Mouse (Mus musculus) kidney, postnatal 0 days (tissue): ENCODE results near the gene Klk6. TPM values are rescaled to one million over a fixed set of nuclear protein-coding genes. Genes with fewer than 3 reads are reported as not detected.

ENCODE experiments used
- ATAC-seq: fragments of 200-750 bp; cut with Nextera tagmentation; replicated peaks from 2 replicates; pipeline ENCODE4 v1.8.0; 2017; ENCODE audit warnings: low read depth, moderate number of reproducible peaks, moderate TSS enrichment, moderate library complexity; ENCODE audit not compliant: low FRiP score
- DNase-seq: peaks from one replicate; pipeline ENCODE4 v3.0.0-alpha.2; 2016; ENCODE audit warnings: low spot score
- H3K27ac ChIP-seq: fragments of 300-500 bp; sonication (generic); 2 replicates; pipeline ENCODE4 v1.5.1; 2014; ENCODE audit warnings: mild to moderate bottlenecking
- H3K27me3 ChIP-seq: fragments of 300-500 bp; sonication (generic); 2 replicates; pipeline ENCODE4 v1.6.1; 2014; ENCODE audit warnings: low read length, mixed read lengths; ENCODE audit not compliant: insufficient read depth
- H3K36me3 ChIP-seq: fragments of 300-500 bp; sonication (generic); 2 replicates; pipeline ENCODE4 v1.6.1; 2014; ENCODE audit warnings: low read length, mixed read lengths; ENCODE audit not compliant: insufficient read depth
- H3K4me1 ChIP-seq: fragments of 300-500 bp; sonication (generic); replicated peaks from 2 replicates; pipeline ENCODE4 v1.6.1; 2014; ENCODE audit warnings: antibody characterized with exemption, low read length, mixed read lengths; ENCODE audit not compliant: insufficient read depth
- H3K4me2 ChIP-seq: fragments of 300-500 bp; sonication (generic); 2 replicates; pipeline ENCODE4 v1.6.1; 2014; ENCODE audit warnings: mild to moderate bottlenecking, low read length, moderate library complexity, mixed read lengths
- H3K4me3 ChIP-seq: fragments of 300-500 bp; sonication (generic); replicated peaks from 2 replicates; pipeline ENCODE4 v1.5.1; 2014; ENCODE audit warnings: low read depth, low read length
- H3K9ac ChIP-seq: fragments of 300-500 bp; sonication (generic); 2 replicates; pipeline ENCODE4 v1.6.1; 2014; ENCODE audit warnings: low read depth, low read length
- H3K9me3 ChIP-seq: fragments of 300-500 bp; sonication (generic); replicated peaks from 2 replicates; pipeline ENCODE4 v1.6.1; 2016; ENCODE audit warnings: low read length, inconsistent platforms, mixed read lengths
- CTCF ChIP-seq: IDR thresholded peaks from 2 replicates; pipeline ENCODE4 v1.5.1; 2016; ENCODE audit warnings: antibody characterized with exemption, low read depth, mild to moderate bottlenecking, moderate library complexity
- WGBS: fragments of 180-500 bp; shearing (Covaris S2); extraction: QIAGEN DNeasy Blood & Tissue Kit; methylation state at CpG from one replicate; pipeline ENCODE4 v1.1.7; 2014; 5-methylcytosine and 5-hydroxymethylcytosine counted together
- polyA plus RNA-seq: library from polyadenylated mRNA; unstranded; fragments of >200 nt; fragmentation: Nextera tagmentation; extraction: Ambion mirVana; gene quantifications from 2 replicates; pipeline ENCODE4 v1.2.1, GENCODE M21; 2015

The Klk6 gene
- not detected in 2 replicates for polyA plus RNA-seq

GRCm38 (mm10) chr7:43824199-43824598, at the start of gene Klk6:
Gene Klk6 (plus strand): TSS chr7:43824499.
- 90% methylated on average over 10 of the region's 10 CpGs for WGBS
- Histone ChIP-seq H3K4me1 (no peaks in the 10 kb centered on the region), H3K27me3 (no peaks in the 10 kb centered on the region), H3K4me2 (no peak within 1 kb of the TSS), H3K36me3 (no peaks in the 10 kb centered on the region), H3K4me3 (no peak within 1 kb of the TSS), H3K27ac (no peak within 1 kb of the TSS), H3K9me3 (no peaks in the 10 kb centered on the region), H3K9ac (no peak within 1 kb of the TSS)
- ATAC-seq (no peak), DNase-seq (no peak)
- TF ChIP-seq CTCF, result no peak

- DNase-seq, result no peak
Observed at GRCm38 (mm10) chr7:43774802-43775201, 49.5 kb upstream of the Klk6 start.

GRCm38 (mm10) chr7:43775311-43776057, 48.8 kb upstream of the Klk6 start:
- no peak overlapping the region for H3K4me2 ChIP-seq
- H3K27me3 ChIP-seq, result no peaks in the 10 kb centered on the region
- no peak for TF ChIP-seq CTCF
- no peak overlapping the region for H3K4me3 ChIP-seq
- no peaks in the 10 kb centered on the region for H3K36me3 ChIP-seq
- H3K27ac ChIP-seq, result no peak overlapping the region
- no peak for DNase-seq
- no peaks in the 10 kb centered on the region for H3K4me1 ChIP-seq
- no peaks in the 10 kb centered on the region for H3K9me3 ChIP-seq
- no peak overlapping the region for H3K9ac ChIP-seq
- WGBS, result 47% methylated on average over 7 of the region's 7 CpGs
- no peak for ATAC-seq

More at GRCm38 (mm10) chr7:43774802-43775201, 49.5 kb upstream of the Klk6 start:
- Histone ChIP-seq H3K4me1 (no peaks in the 10 kb centered on the region), H3K36me3 (no peaks in the 10 kb centered on the region), H3K4me3 (no peak overlapping the region), H3K9me3 (no peaks in the 10 kb centered on the region), H3K9ac (no peak overlapping the region), H3K27ac (no peak overlapping the region), H3K4me2 (no peak overlapping the region), H3K27me3 (no peaks in the 10 kb centered on the region)
- no peak for TF ChIP-seq CTCF
- 71% methylated on average over 6 of the region's 6 CpGs for WGBS
- no peak for ATAC-seq

- no peaks in the 10 kb centered on the region for H3K36me3 ChIP-seq
- no peak for DNase-seq
Observed at GRCm38 (mm10) chr7:43776506-43776905, 47.8 kb upstream of the Klk6 start.

GRCm38 (mm10) chr7:43777423-43777822, 46.9 kb upstream of the Klk6 start:
- H3K36me3 ChIP-seq, result no peaks in the 10 kb centered on the region
- H3K27ac ChIP-seq, result no peak overlapping the region
- H3K27me3 ChIP-seq, result no peaks in the 10 kb centered on the region
- no peak for TF ChIP-seq CTCF
- no peak overlapping the region for H3K4me3 ChIP-seq
- H3K4me2 ChIP-seq, result no peak overlapping the region
- no peaks in the 10 kb centered on the region for H3K9me3 ChIP-seq
- H3K4me1 ChIP-seq, result no peaks in the 10 kb centered on the region
- ATAC-seq (no peak), DNase-seq (no peak)
- 86% methylated on average over 12 of the region's 12 CpGs for WGBS
- no peak overlapping the region for H3K9ac ChIP-seq

More at GRCm38 (mm10) chr7:43776506-43776905, 47.8 kb upstream of the Klk6 start:
- H3K27me3 ChIP-seq, result no peaks in the 10 kb centered on the region
- H3K9me3 ChIP-seq, result no peaks in the 10 kb centered on the region
- H3K4me2 ChIP-seq, result no peak overlapping the region
- no peak for TF ChIP-seq CTCF
- no peak overlapping the region for H3K9ac ChIP-seq
- H3K27ac ChIP-seq, result no peak overlapping the region
- no peak for ATAC-seq
- no peak overlapping the region for H3K4me3 ChIP-seq
- H3K4me1 ChIP-seq, result no peaks in the 10 kb centered on the region
- WGBS, result 77% methylated on average over 5 of the region's 5 CpGs

GRCm38 (mm10) chr7:43778176-43778970, 45.9 kb upstream of the Klk6 start:
- no peaks in the 10 kb centered on the region for H3K9me3 ChIP-seq
- no peak for TF ChIP-seq CTCF
- H3K27ac ChIP-seq, result no peak overlapping the region
- DNase-seq, result no peak
- no peaks in the 10 kb centered on the region for H3K27me3 ChIP-seq
- ATAC-seq, result no peak
- H3K4me1 ChIP-seq, result 0 out of 2 replicates have a peak, but pooled peaks cover 2% of the 10 kb centered on the region
- H3K36me3 ChIP-seq, result no peaks in the 10 kb centered on the region
- no peak overlapping the region for H3K9ac ChIP-seq
- 87% methylated on average over 10 of the region's 10 CpGs for WGBS
- H3K4me2 ChIP-seq, result no peak overlapping the region
- H3K4me3 ChIP-seq, result no peak overlapping the region
